In genomic region chr4:138975194-138975593, GRCm38 (mm10) we compare ENCODE assay signal across 27 mouse cellular contexts. TPM values are rescaled to one million over a fixed set of nuclear protein-coding genes. Genes with fewer than 3 reads are reported as not detected.
DNase-seq lines count a peak whose midpoint lies in the region; ATAC-seq and TF ChIP-seq lines count a peak whose summit lies in the region.
"Had no signal": no experiment of that assay in that cellular context is flagged by ENCODE, and none has a peak within 500 bp of the region (broad histone marks: within the 10 kb centered on the region; RNA-seq: fewer than 3 reads in every experiment).

No protein-coding gene starts in this region.

- no peaks in the 10 kb centered on the region for H3K27me3 ChIP-seq in embryonic facial prominence, embryonic 14.5 days (replicated peaks; ENCODE audit: control insufficient read depth, insufficient read depth, low read length)
- H3K27me3 ChIP-seq in embryonic facial prominence, embryonic 10.5 days (replicated peaks; ENCODE audit: low read depth, poor library complexity, severe bottlenecking) = 0 out of 2 replicates have a peak, but pooled peaks cover 12% of the 10 kb centered on the region
- H3K27me3 ChIP-seq in kidney, adult 2 months (replicated peaks; ENCODE audit: control insufficient read depth, insufficient read depth, low read length) = no peaks in the 10 kb centered on the region
- H3K27me3 ChIP-seq in kidney, embryonic 14.5 days (ENCODE audit: control insufficient read depth, insufficient read depth, low read length) = no peaks in the 10 kb centered on the region
- H3K27me3 ChIP-seq in thymus, adult 2 months (ENCODE audit: control insufficient read depth, insufficient read depth, low read length) = no peaks in the 10 kb centered on the region
- H3K27me3 ChIP-seq in stomach, postnatal 0 days (ENCODE audit: control insufficient read depth, insufficient read depth, low read length) = no peaks in the 10 kb centered on the region
- H3K27me3 ChIP-seq: heart, embryonic 15.5 days; limb, embryonic 13.5 days; neural tube, embryonic 13.5 days; stomach, embryonic 15.5 days had no signal

- DNase-seq in embryonic facial prominence, embryonic 14.5 days (ENCODE audit: low spot score) = peak; percentile 17
- DNase-seq in embryonic facial prominence, embryonic 10.5 days (ENCODE audit: low spot score) = no peak
- peak; percentile 41 for DNase-seq in kidney, adult 2 months
- DNase-seq in thymus, adult 2 months = peak; percentile 6
- no peak for DNase-seq in thymus, postnatal 0 days (ENCODE audit: low spot score)
- DNase-seq in stomach, postnatal 0 days (ENCODE audit: low spot score) = no peak
- DNase-seq in left cerebral cortex, adult 9 months (ENCODE audit: low spot score in 2 of 2) = no peak
- DNase-seq: cerebellum, adult 11-12 months; cerebellum, postnatal 10 days; heart, adult 2 months; heart, postnatal 36 days; lung, embryonic 14.5 days; retina, postnatal 1 day; right cerebral cortex, postnatal 25 days; thymus, adult 18-20 months had no signal

- 35% methylated on average over 3 of the region's 3 CpGs for WGBS in embryonic facial prominence, embryonic 14.5 days
- WGBS in embryonic facial prominence, embryonic 10.5 days = 51% methylated on average over 3 of the region's 3 CpGs
- WGBS in kidney, adult 2 months = 27% methylated on average over 3 of the region's 3 CpGs
- WGBS in kidney, embryonic 14.5 days = 23% methylated on average over 3 of the region's 3 CpGs
- 71% methylated on average over 3 of the region's 3 CpGs for whole genome bisulfite sequencing in thymus, adult 2 months
- 30% methylated on average over 3 of the region's 3 CpGs for WGBS in stomach, postnatal 0 days

- no peaks in the 10 kb centered on the region for H3K9me3 ChIP-seq in embryonic facial prominence, embryonic 14.5 days (ENCODE audit: control insufficient read depth, low read length)
- no peaks in the 10 kb centered on the region for H3K9me3 ChIP-seq in embryonic facial prominence, embryonic 10.5 days
- no peaks in the 10 kb centered on the region for H3K9me3 ChIP-seq in kidney, embryonic 14.5 days (ENCODE audit: control insufficient read depth, low read length)
- H3K9me3 ChIP-seq in stomach, postnatal 0 days (ENCODE audit: control insufficient read depth, low read length) = no peaks in the 10 kb centered on the region
- H3K9me3 ChIP-seq: heart, embryonic 15.5 days; hindbrain, embryonic 13.5 days; limb, embryonic 13.5 days; midbrain, embryonic 13.5 days; neural tube, embryonic 13.5 days; stomach, embryonic 15.5 days had no signal

- H3K4me2 ChIP-seq in embryonic facial prominence, embryonic 14.5 days (ENCODE audit: low read depth, low read length) = no peak overlapping the region
- H3K4me2 ChIP-seq in kidney, embryonic 14.5 days (replicated peaks; ENCODE audit: low read depth, low read length) = no peak overlapping the region
- no peak overlapping the region for H3K4me2 ChIP-seq in stomach, postnatal 0 days (replicated peaks; ENCODE audit: low read depth)
- H3K4me2 ChIP-seq: heart, embryonic 15.5 days; hindbrain, embryonic 13.5 days; limb, embryonic 13.5 days; lung, embryonic 14.5 days; midbrain, embryonic 13.5 days; neural tube, embryonic 13.5 days; stomach, embryonic 15.5 days had no signal

- H3K36me3 ChIP-seq in embryonic facial prominence, embryonic 14.5 days (ENCODE audit: control insufficient read depth, insufficient read depth, low read length) = no peaks in the 10 kb centered on the region
- H3K36me3 ChIP-seq in embryonic facial prominence, embryonic 10.5 days (replicated peaks) = no peaks in the 10 kb centered on the region
- H3K36me3 ChIP-seq in kidney, adult 2 months (ENCODE audit: control insufficient read depth, insufficient read depth, low read length) = no peaks in the 10 kb centered on the region
- no peaks in the 10 kb centered on the region for H3K36me3 ChIP-seq in kidney, embryonic 14.5 days (ENCODE audit: control insufficient read depth, insufficient read depth, low read length)
- no peaks in the 10 kb centered on the region for H3K36me3 ChIP-seq in thymus, adult 2 months (ENCODE audit: control insufficient read depth, insufficient read depth, low read length)
- H3K36me3 ChIP-seq in stomach, postnatal 0 days (ENCODE audit: control insufficient read depth, insufficient read depth, low read length) = no peaks in the 10 kb centered on the region
- H3K36me3 ChIP-seq: heart, embryonic 15.5 days; hindbrain, embryonic 13.5 days; limb, embryonic 13.5 days; midbrain, embryonic 13.5 days; neural tube, embryonic 13.5 days; stomach, embryonic 15.5 days had no signal

- no peak overlapping the region for H3K9ac ChIP-seq in embryonic facial prominence, embryonic 14.5 days (ENCODE audit: low read depth, low read length)
- H3K9ac ChIP-seq in kidney, embryonic 14.5 days (ENCODE audit: low read depth, low read length) = no peak overlapping the region
- no peak overlapping the region for H3K9ac ChIP-seq in stomach, postnatal 0 days (ENCODE audit: low read length)
- H3K9ac ChIP-seq: heart, embryonic 15.5 days; hindbrain, embryonic 13.5 days; limb, embryonic 13.5 days; liver, embryonic 14.5 days; lung, embryonic 14.5 days; midbrain, embryonic 13.5 days; neural tube, embryonic 13.5 days; stomach, embryonic 15.5 days had no signal

- no peak for TF ChIP-seq CTCF in kidney, adult 2 months (conservative IDR thresholded peaks at IDR 0.05; ENCODE audit: insufficient read depth, insufficient read length, low read depth, low read length)
- no peak for TF ChIP-seq CTCF in thymus, adult 2 months (IDR thresholded peaks at IDR 0.05; ENCODE audit: borderline replicate concordance, control insufficient read depth, extremely low read depth, insufficient read depth, low read length, poor library complexity)
- no peak for TF ChIP-seq CTCF in stomach, postnatal 0 days (IDR thresholded peaks at IDR 0.05; ENCODE audit: low read depth)

- no peak overlapping the region for H3K27ac ChIP-seq in embryonic facial prominence, embryonic 14.5 days (replicated peaks; ENCODE audit: low read depth, low read length)
- H3K27ac ChIP-seq in embryonic facial prominence, embryonic 10.5 days (replicated peaks) = no peak overlapping the region
- peak overlapping the region; percentile 83 for H3K27ac ChIP-seq in kidney, adult 2 months (ENCODE audit: insufficient read depth, low read depth, low read length)
- H3K27ac ChIP-seq in kidney, embryonic 14.5 days (ENCODE audit: low read depth, low read length) = no peak overlapping the region
- H3K27ac ChIP-seq in thymus, adult 2 months (ENCODE audit: control insufficient read depth, insufficient read depth, low read length) = peak overlapping the region; percentile 37; the same call in 1 of the 2 replicates
- H3K27ac ChIP-seq in stomach, postnatal 0 days (replicated peaks) = 0 out of 2 replicates have a peak overlapping the region, but pooled peaks have one; percentile 30
- H3K27ac ChIP-seq: heart, adult 2 months; heart, embryonic 15.5 days; hindbrain, embryonic 13.5 days; limb, embryonic 13.5 days; liver, embryonic 14.5 days; midbrain, embryonic 13.5 days; neural tube, embryonic 13.5 days; stomach, embryonic 15.5 days had no signal

- H3K4me3 ChIP-seq in embryonic facial prominence, embryonic 14.5 days (ENCODE audit: low read depth, low read length) = no peak overlapping the region
- no peak overlapping the region for H3K4me3 ChIP-seq in embryonic facial prominence, embryonic 10.5 days
- no peak overlapping the region for H3K4me3 ChIP-seq in kidney, adult 2 months (ENCODE audit: insufficient read depth, low read depth, low read length)
- no peak overlapping the region for H3K4me3 ChIP-seq in kidney, embryonic 14.5 days (ENCODE audit: low read length)
- H3K4me3 ChIP-seq in thymus, adult 2 months (ENCODE audit: control insufficient read depth, insufficient read depth, low read length) = no peak overlapping the region
- H3K4me3 ChIP-seq in stomach, postnatal 0 days (ENCODE audit: low read depth, low read length) = no peak overlapping the region
- H3K4me3 ChIP-seq: heart, adult 2 months; heart, embryonic 15.5 days; hindbrain, embryonic 13.5 days; limb, embryonic 13.5 days; midbrain, embryonic 13.5 days; neural tube, embryonic 13.5 days; stomach, embryonic 15.5 days had no signal

- TF ChIP-seq POLR2A in kidney, adult 2 months (IDR thresholded peaks at IDR 0.05; ENCODE audit: low read depth, low read length) = no peak
- TF ChIP-seq POLR2A in thymus, adult 2 months (IDR thresholded peaks at IDR 0.05; ENCODE audit: control insufficient read depth, extremely low read depth, insufficient read depth, low read length, poor library complexity) = no peak

- TF ChIP-seq EP300 in stomach, postnatal 0 days (optimal IDR thresholded peaks at IDR 0.05) = no peak

- ATAC-seq in embryonic facial prominence, embryonic 14.5 days (ENCODE audit: low read depth) = no peak
- ATAC-seq in kidney, embryonic 14.5 days (ENCODE audit: low FRiP score, low TSS enrichment) = no peak
- ATAC-seq in stomach, postnatal 0 days (ENCODE audit: low FRiP score, low TSS enrichment) = no peak
- ATAC-seq: inflammation-experienced regulatory T-cells, adult 6 months; midbrain, embryonic 13.5 days had no signal

- peaks cover 8% of the 10 kb centered on the region; the same call in 1 of the 2 replicates for H3K4me1 ChIP-seq in embryonic facial prominence, embryonic 14.5 days (ENCODE audit: control insufficient read depth, insufficient read depth, low read length)
- peaks cover 22% of the 10 kb centered on the region for H3K4me1 ChIP-seq in embryonic facial prominence, embryonic 10.5 days
- H3K4me1 ChIP-seq in kidney, adult 2 months (ENCODE audit: control insufficient read depth, insufficient read depth, low read length) = peaks cover 39% of the 10 kb centered on the region
- H3K4me1 ChIP-seq in kidney, embryonic 14.5 days (ENCODE audit: control insufficient read depth, insufficient read depth, low read length) = peaks cover 14% of the 10 kb centered on the region
- peaks cover 16% of the 10 kb centered on the region for H3K4me1 ChIP-seq in thymus, adult 2 months (replicated peaks; ENCODE audit: control insufficient read depth, insufficient read depth, low read length)
- H3K4me1 ChIP-seq in stomach, postnatal 0 days (replicated peaks; ENCODE audit: control insufficient read depth, insufficient read depth) = peaks cover 3% of the 10 kb centered on the region; the same call in 1 of the 2 replicates

RNA-seq across cellular contexts. Expression of gene Tmco4, which starts 2.5 kb away (rescaled TPM):
- polyA plus RNA-seq in embryonic facial prominence, embryonic 14.5 days (2014; fragmentation: Nextera tagmentation; extraction: Ambion mirVana) = 3.8 and 4.7 TPM in 2 replicates
- 1.1 and 1.6 TPM in 2 replicates for polyA plus RNA-seq in embryonic facial prominence, embryonic 10.5 days (2016; fragmentation: Nextera tagmentation; extraction: Ambion mirVana)
- 19.6 and 22.4 TPM in 2 replicates for polyA plus RNA-seq in kidney, adult 2 months (2012; rRNA removed)
- 3.5 and 4.7 TPM in 2 replicates for polyA plus RNA-seq in kidney, embryonic 14.5 days (2014; fragmentation: Nextera tagmentation; extraction: Ambion mirVana)
- 30.2 and 30.7 TPM in 2 replicates for polyA plus RNA-seq in thymus, adult 2 months (2012; rRNA removed)
- polyA plus RNA-seq in thymus, postnatal 0 days (2015; fragmentation: Nextera tagmentation; extraction: Ambion mirVana) = 10.7 and 11.4 TPM in 2 replicates
- polyA plus RNA-seq in stomach, postnatal 0 days (2015; fragmentation: Nextera tagmentation; extraction: Ambion mirVana) = 10.3 and 10.8 TPM in 2 replicates

RNA-seq across cellular contexts. Expression of gene Rnf186, which starts 8.3 kb away (rescaled TPM):
- polyA plus RNA-seq in embryonic facial prominence, embryonic 14.5 days (2014; fragmentation: Nextera tagmentation; extraction: Ambion mirVana) = not detected in 2 replicates
- polyA plus RNA-seq in embryonic facial prominence, embryonic 10.5 days (2016; fragmentation: Nextera tagmentation; extraction: Ambion mirVana) = not detected in 2 replicates
- 126 and 171 TPM in 2 replicates for polyA plus RNA-seq in kidney, adult 2 months (2012; rRNA removed)
- polyA plus RNA-seq in kidney, embryonic 14.5 days (2014; fragmentation: Nextera tagmentation; extraction: Ambion mirVana) = 4.3 and 5.8 TPM in 2 replicates
- 2.1 and 2.3 TPM in 2 replicates for polyA plus RNA-seq in thymus, adult 2 months (2012; rRNA removed)
- polyA plus RNA-seq in thymus, postnatal 0 days (2015; fragmentation: Nextera tagmentation; extraction: Ambion mirVana) = 0.61 and 1.1 TPM in 2 replicates
- 17.6 and 24.8 TPM in 2 replicates for polyA plus RNA-seq in stomach, postnatal 0 days (2015; fragmentation: Nextera tagmentation; extraction: Ambion mirVana)
- polyA plus RNA-seq: cortical plate, adult 2 months; embryonic facial prominence, embryonic 11.5 days; forebrain, embryonic 11.5 days; hindbrain, embryonic 13.5 days; inflammation-experienced regulatory T-cells, adult 6 months; neural tube, embryonic 13.5 days had no signal

Comparison
In these comparisons a context has a peak if more than half of its experiments do, and no peak if none do; other contexts are left out.
1. DNase-seq: peak in embryonic facial prominence, embryonic 14.5 days (single experiment), kidney, adult 2 months (single experiment) and thymus, adult 2 months (single experiment); none in embryonic facial prominence, embryonic 10.5 days (single experiment), thymus, postnatal 0 days (single experiment), stomach, postnatal 0 days (single experiment) and left cerebral cortex, adult 9 months (0 of 2).
2. H3K27ac ChIP-seq: peak in kidney, adult 2 months (single experiment), thymus, adult 2 months (single experiment) and stomach, postnatal 0 days (single experiment); none in embryonic facial prominence, embryonic 14.5 days (single experiment), embryonic facial prominence, embryonic 10.5 days (single experiment) and kidney, embryonic 14.5 days (single experiment).